Mouse (Mus musculus): ENCODE results near the gene Slc7a5. TPM values are rescaled to one million over a fixed set of nuclear protein-coding genes. Genes with fewer than 3 reads are reported as not detected.

Slc7a5 gene
- polyA plus RNA-seq, 1 experiment from 2014 or later: 18.7 TPM

DNA sequence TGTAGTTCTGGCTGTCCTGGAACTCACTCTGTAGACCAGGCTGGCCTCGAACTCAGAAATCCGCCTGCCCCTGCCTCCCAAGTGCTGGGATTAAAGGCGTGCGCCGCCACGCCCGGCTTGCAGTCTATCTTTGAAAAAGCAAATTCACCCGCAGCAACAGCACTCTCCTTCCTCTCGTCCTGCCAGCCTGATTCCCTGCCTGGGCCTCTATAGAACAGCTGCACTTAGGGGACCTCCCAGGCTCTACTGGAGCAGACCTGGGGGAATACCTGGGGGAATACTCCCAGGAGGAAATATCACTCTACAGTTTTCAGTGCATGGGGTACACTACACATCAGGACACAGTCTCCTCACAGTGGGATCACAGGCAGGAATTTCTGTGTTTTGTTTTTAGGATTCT is 58.2 kb downstream of the Slc7a5 start:
- Histone ChIP-seq H3K27ac (replicated peaks in 1 of 2; ENCODE audit: control insufficient read depth in 1 of 2, insufficient read depth in 1 of 2, low read depth in 2 of 2, low read length in 2 of 2) (no peak overlapping the region), H3K36me3 (ENCODE audit: control insufficient read depth, insufficient read depth, low read length) (no peaks in the 10 kb centered on the region), H3K9me3 (ENCODE audit: control insufficient read depth, low read length) (no peaks in the 10 kb centered on the region), H3K27me3 (ENCODE audit: control insufficient read depth, insufficient read depth, low read length) (0 out of 2 replicates have a peak, but pooled peaks cover 11% of the 10 kb centered on the region), H3K9ac (ENCODE audit: low read length) (no peak overlapping the region), H3K4me2 (ENCODE audit: low read length) (no peak overlapping the region), H3K4me1 (ENCODE audit: control insufficient read depth in 2 of 2, insufficient read depth in 2 of 2, low read length in 2 of 2) (peaks cover 7 to 18% of the 10 kb centered on the region in 2 experiments), H3K4me3 (ENCODE audit: control insufficient read depth in 1 of 2, insufficient read depth in 1 of 2, low read depth in 1 of 2, low read length in 2 of 2) (no peak overlapping the region)
- WGBS: 62% methylated on average over 9 of the region's 9 CpGs
- ATAC-seq (ENCODE audit: insufficient number of reproducible peaks, insufficient read depth, low FRiP score, low read depth): no peak

DNA sequence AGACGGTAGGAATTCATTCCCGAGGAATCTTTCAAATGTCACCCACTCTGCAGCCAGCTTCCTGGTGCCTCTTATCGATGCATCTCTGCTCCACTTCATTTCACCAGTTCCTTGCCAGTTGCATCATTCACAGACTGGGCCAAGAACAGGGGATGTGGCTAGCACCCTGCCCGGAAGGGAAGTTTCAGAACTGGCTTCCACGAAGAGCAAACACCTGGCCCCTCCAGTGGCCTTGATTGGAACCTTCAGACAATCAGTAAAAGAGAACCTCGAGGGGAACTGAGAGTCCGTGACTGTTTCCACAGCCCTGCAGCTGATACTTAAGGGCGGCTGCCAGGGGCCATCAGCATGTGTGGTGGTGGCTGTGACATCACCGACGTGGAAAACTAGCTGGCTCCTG is 59.0 kb downstream of the Slc7a5 start:
- H3K4me2 ChIP-seq (ENCODE audit: low read length): no peak overlapping the region
- no peak for ATAC-seq (ENCODE audit: insufficient number of reproducible peaks, insufficient read depth, low FRiP score, low read depth)
- WGBS: 52% methylated on average over 10 of the region's 10 CpGs

DNA sequence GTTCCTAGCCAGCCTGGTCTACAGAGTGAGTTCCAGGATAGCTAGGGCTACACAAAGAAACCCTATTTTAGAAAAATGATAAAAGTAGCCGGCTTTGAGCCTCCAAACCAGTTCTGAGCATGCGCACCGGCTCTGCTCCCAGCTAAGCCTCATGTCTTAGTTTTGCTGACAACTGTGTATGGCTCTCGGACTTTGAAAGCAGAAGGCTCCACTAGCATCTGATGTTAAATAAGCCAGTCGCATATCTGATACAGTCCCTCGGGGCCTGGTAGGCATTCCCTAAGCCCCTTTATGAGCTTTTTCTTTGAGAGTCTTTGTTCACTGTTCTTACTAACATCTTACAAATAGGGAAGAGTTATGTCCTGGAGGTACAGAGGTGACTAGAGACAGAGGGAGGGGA is 59.5 kb downstream of the Slc7a5 start:
- Histone ChIP-seq H3K27me3 (ENCODE audit: control insufficient read depth, insufficient read depth, low read length) (0 out of 2 replicates have a peak, but pooled peaks cover 11% of the 10 kb centered on the region), H3K4me1 (ENCODE audit: control insufficient read depth in 2 of 2, insufficient read depth in 2 of 2, low read length in 2 of 2) (peaks cover 3 to 15% of the 10 kb centered on the region in 2 experiments), H3K27ac (replicated peaks in 1 of 2; ENCODE audit: control insufficient read depth in 1 of 2, insufficient read depth in 1 of 2, low read depth in 2 of 2, low read length in 2 of 2) (no peak overlapping the region), H3K4me3 (ENCODE audit: control insufficient read depth in 1 of 2, insufficient read depth in 1 of 2, low read depth in 1 of 2, low read length in 2 of 2) (no peak overlapping the region), H3K36me3 (ENCODE audit: control insufficient read depth, insufficient read depth, low read length) (no peaks in the 10 kb centered on the region), H3K9me3 (ENCODE audit: control insufficient read depth, low read length) (no peaks in the 10 kb centered on the region), H3K9ac (ENCODE audit: low read length) (no peak overlapping the region), H3K4me2 (ENCODE audit: low read length) (no peak overlapping the region)
- ATAC-seq (ENCODE audit: insufficient number of reproducible peaks, insufficient read depth, low FRiP score, low read depth): no peak
- WGBS: 73% methylated on average over 6 of the region's 6 CpGs

More for the DNA sequence above, 59.0 kb downstream of the Slc7a5 start:
- Histone ChIP-seq H3K4me1 (ENCODE audit: control insufficient read depth in 2 of 2, insufficient read depth in 2 of 2, low read length in 2 of 2) (peaks cover 6 to 18% of the 10 kb centered on the region in 2 experiments), H3K4me3 (ENCODE audit: control insufficient read depth in 1 of 2, insufficient read depth in 1 of 2, low read depth in 1 of 2, low read length in 2 of 2) (no peak overlapping the region), H3K27ac (replicated peaks in 1 of 2; ENCODE audit: control insufficient read depth in 1 of 2, insufficient read depth in 1 of 2, low read depth in 2 of 2, low read length in 2 of 2) (no peak overlapping the region), H3K9ac (ENCODE audit: low read length) (no peak overlapping the region), H3K27me3 (ENCODE audit: control insufficient read depth, insufficient read depth, low read length) (0 out of 2 replicates have a peak, but pooled peaks cover 11% of the 10 kb centered on the region), H3K9me3 (ENCODE audit: control insufficient read depth, low read length) (no peaks in the 10 kb centered on the region), H3K36me3 (ENCODE audit: control insufficient read depth, insufficient read depth, low read length) (no peaks in the 10 kb centered on the region)

DNA sequence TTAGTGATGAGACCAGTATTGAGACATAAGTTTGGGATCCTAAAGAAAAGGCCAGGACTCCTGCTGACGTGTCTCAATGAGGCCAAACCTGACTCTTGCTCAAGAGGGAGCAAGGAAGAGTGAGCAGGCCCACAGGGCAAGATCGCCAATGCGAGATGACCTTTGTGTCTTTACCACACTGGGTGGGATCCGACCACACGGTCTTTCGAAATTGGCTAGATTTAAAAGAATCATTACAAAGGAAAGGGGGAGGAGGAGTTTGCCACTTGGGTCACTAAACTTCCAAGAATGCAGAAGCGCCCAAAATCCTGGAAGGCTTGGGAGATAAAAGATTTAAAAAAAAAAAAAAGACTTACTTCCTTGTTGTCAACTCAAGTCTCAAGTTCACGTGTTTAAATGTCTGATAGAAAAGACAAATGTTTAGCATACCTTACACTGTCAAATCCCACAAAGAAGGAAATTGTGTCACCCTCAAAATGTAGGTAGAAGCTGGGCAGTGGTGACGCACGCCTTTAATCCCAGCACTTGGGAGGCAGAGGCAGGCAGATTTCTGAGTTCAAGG is 60.2 kb downstream of the Slc7a5 start:
- no peaks in the 10 kb centered on the region for H3K9me3 ChIP-seq (ENCODE audit: control insufficient read depth, low read length)
- H3K36me3 ChIP-seq (ENCODE audit: control insufficient read depth, insufficient read depth, low read length): no peaks in the 10 kb centered on the region
- no peak overlapping the region for H3K9ac ChIP-seq (ENCODE audit: low read length)
- peaks cover 0 to 11% of the 10 kb centered on the region in 2 experiments; a peak in 3 of 4 replicates for H3K4me1 ChIP-seq (ENCODE audit: control insufficient read depth in 2 of 2, insufficient read depth in 2 of 2, low read length in 2 of 2)
- H3K4me2 ChIP-seq (ENCODE audit: low read length): no peak overlapping the region
- no peak for ATAC-seq (ENCODE audit: insufficient number of reproducible peaks, insufficient read depth, low FRiP score, low read depth)
- H3K27me3 ChIP-seq (ENCODE audit: control insufficient read depth, insufficient read depth, low read length): 0 out of 2 replicates have a peak, but pooled peaks cover 11% of the 10 kb centered on the region
- WGBS: 70% methylated on average over 10 of the region's 10 CpGs
- H3K27ac ChIP-seq (replicated peaks in 1 of 2; ENCODE audit: control insufficient read depth in 1 of 2, insufficient read depth in 1 of 2, low read depth in 2 of 2, low read length in 2 of 2): no peak overlapping the region
- no peak overlapping the region for H3K4me3 ChIP-seq (ENCODE audit: control insufficient read depth in 1 of 2, insufficient read depth in 1 of 2, low read depth in 1 of 2, low read length in 2 of 2)

DNA sequence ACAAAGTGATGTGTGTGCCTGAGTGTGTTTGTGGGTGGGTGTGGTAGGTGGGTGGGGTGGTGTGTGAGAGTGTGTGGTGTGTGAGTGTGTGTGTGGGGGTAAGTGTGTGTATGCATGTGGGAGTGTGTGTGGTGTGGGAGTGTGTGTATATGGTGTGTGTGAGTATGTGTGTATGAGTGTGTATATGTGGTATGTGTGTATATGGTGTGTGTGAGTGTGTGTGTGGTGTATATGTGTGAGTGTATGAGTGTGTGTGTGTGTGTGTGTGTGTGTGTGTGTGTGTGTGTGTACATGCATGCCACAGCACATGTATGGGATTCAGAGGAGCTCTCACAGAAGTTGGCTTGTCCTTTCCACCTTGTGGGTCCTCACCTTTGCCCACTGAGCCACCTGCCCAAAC is 60.7 kb downstream of the Slc7a5 start:
- no peak for ATAC-seq (ENCODE audit: insufficient number of reproducible peaks, insufficient read depth, low FRiP score, low read depth)
- H3K9ac ChIP-seq (ENCODE audit: low read length): no peak overlapping the region
- H3K4me1 ChIP-seq (ENCODE audit: control insufficient read depth in 2 of 2, insufficient read depth in 2 of 2, low read length in 2 of 2): peaks cover 0 to 7% of the 10 kb centered on the region in 2 experiments; a peak in 2 of 4 replicates
- no peak overlapping the region for H3K27ac ChIP-seq (replicated peaks in 1 of 2; ENCODE audit: control insufficient read depth in 1 of 2, insufficient read depth in 1 of 2, low read depth in 2 of 2, low read length in 2 of 2)
- no peaks in the 10 kb centered on the region for H3K9me3 ChIP-seq (ENCODE audit: control insufficient read depth, low read length)
- H3K27me3 ChIP-seq (ENCODE audit: control insufficient read depth, insufficient read depth, low read length): 0 out of 2 replicates have a peak, but pooled peaks cover 7% of the 10 kb centered on the region
- no peak overlapping the region for H3K4me3 ChIP-seq (ENCODE audit: control insufficient read depth in 1 of 2, insufficient read depth in 1 of 2, low read depth in 1 of 2, low read length in 2 of 2)
- no peak overlapping the region for H3K4me2 ChIP-seq (ENCODE audit: low read length)
- H3K36me3 ChIP-seq (ENCODE audit: control insufficient read depth, insufficient read depth, low read length): peaks cover 2% of the 10 kb centered on the region; the same call in 1 of the 2 replicates

DNA sequence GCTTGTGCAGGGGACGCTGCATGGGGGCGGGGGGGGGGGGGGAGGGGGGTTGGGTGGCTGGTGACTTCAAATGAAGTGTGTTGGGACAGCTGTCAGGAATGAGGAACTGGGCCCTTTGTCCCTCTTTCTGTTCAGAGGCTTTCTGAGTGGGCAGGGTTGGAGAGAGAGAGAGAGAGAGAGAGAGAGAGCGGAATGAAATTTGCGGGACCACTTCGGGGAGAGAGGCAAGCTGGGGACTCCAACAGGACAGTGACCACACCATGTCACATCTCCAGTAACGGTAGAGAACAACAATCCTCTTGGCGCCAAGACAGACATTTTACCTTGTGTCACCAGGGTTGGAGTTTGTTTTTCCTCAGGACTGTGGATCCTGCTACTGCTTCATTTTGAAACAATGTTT is 62.7 kb downstream of the Slc7a5 start:
- Histone ChIP-seq H3K9me3 (ENCODE audit: control insufficient read depth, low read length) (no peaks in the 10 kb centered on the region), H3K36me3 (ENCODE audit: control insufficient read depth, insufficient read depth, low read length) (peaks cover 6% of the 10 kb centered on the region; the same call in 1 of the 2 replicates), H3K4me2 (ENCODE audit: low read length) (no peak overlapping the region), H3K27ac (replicated peaks in 1 of 2; ENCODE audit: control insufficient read depth in 1 of 2, insufficient read depth in 1 of 2, low read depth in 2 of 2, low read length in 2 of 2) (no peak overlapping the region), H3K9ac (ENCODE audit: low read length) (no peak overlapping the region), H3K4me1 (ENCODE audit: control insufficient read depth in 2 of 2, insufficient read depth in 2 of 2, low read length in 2 of 2) (no peaks in the 10 kb centered on the region), H3K4me3 (ENCODE audit: control insufficient read depth in 1 of 2, insufficient read depth in 1 of 2, low read depth in 1 of 2, low read length in 2 of 2) (no peak overlapping the region), H3K27me3 (ENCODE audit: control insufficient read depth, insufficient read depth, low read length) (0 out of 2 replicates have a peak, but pooled peaks cover 7% of the 10 kb centered on the region)
- 31% methylated on average over 6 of the region's 7 CpGs for WGBS
- ATAC-seq (ENCODE audit: insufficient number of reproducible peaks, insufficient read depth, low FRiP score, low read depth): no peak

DNA sequence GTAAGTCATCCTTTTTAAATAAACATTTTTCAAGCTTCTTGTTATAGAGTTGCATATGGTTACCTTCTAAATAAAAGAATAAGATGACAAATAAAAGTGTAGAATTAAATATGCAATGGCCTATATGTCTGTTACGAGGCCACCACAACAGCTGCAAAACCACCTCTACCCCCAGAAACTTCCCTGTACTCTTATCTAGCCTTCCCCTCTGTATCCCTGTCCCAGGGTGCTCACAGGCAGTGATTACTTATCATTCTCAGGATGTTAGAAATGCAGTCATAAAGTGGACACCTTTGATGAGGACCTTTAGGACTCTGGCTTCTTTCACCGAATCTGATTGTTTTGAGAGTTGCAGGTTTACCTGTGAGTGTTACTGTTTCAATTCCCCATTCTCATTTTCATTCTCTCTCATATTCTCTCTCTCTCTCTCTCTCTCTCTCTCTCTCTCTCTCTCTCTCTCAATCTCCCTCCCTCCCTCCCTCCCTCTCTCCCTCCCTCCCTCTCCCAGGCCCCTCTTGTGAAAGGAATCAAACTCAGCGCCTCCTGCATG is 64.2 kb downstream of the Slc7a5 start:
- no peaks in the 10 kb centered on the region for H3K4me1 ChIP-seq (ENCODE audit: control insufficient read depth in 2 of 2, insufficient read depth in 2 of 2, low read length in 2 of 2)
- H3K27ac ChIP-seq (replicated peaks in 1 of 2; ENCODE audit: control insufficient read depth in 1 of 2, insufficient read depth in 1 of 2, low read depth in 2 of 2, low read length in 2 of 2): no peak overlapping the region
- no peak overlapping the region for H3K4me2 ChIP-seq (ENCODE audit: low read length)
- H3K4me3 ChIP-seq (ENCODE audit: control insufficient read depth in 1 of 2, insufficient read depth in 1 of 2, low read depth in 1 of 2, low read length in 2 of 2): no peak overlapping the region
- ATAC-seq (ENCODE audit: insufficient number of reproducible peaks, insufficient read depth, low FRiP score, low read depth): no peak
- 0 out of 2 replicates have a peak, but pooled peaks cover 3% of the 10 kb centered on the region for H3K27me3 ChIP-seq (ENCODE audit: control insufficient read depth, insufficient read depth, low read length)
- no peak overlapping the region for H3K9ac ChIP-seq (ENCODE audit: low read length)
- H3K9me3 ChIP-seq (ENCODE audit: control insufficient read depth, low read length): no peaks in the 10 kb centered on the region
- peaks cover 6% of the 10 kb centered on the region; the same call in 1 of the 2 replicates for H3K36me3 ChIP-seq (ENCODE audit: control insufficient read depth, insufficient read depth, low read length)
- 72% methylated on average over 3 of the region's 3 CpGs for WGBS

Data from heart, embryonic 14.5 days (tissue).